Mouse (Mus musculus): ENCODE data around the gene Zfp683. TPM values are rescaled to one million over a fixed set of nuclear protein-coding genes. Genes with fewer than 3 reads are reported as not detected.

Zfp683 gene
- polyA plus RNA-seq, 1 experiment from 2014 or later = not detected

DNA sequence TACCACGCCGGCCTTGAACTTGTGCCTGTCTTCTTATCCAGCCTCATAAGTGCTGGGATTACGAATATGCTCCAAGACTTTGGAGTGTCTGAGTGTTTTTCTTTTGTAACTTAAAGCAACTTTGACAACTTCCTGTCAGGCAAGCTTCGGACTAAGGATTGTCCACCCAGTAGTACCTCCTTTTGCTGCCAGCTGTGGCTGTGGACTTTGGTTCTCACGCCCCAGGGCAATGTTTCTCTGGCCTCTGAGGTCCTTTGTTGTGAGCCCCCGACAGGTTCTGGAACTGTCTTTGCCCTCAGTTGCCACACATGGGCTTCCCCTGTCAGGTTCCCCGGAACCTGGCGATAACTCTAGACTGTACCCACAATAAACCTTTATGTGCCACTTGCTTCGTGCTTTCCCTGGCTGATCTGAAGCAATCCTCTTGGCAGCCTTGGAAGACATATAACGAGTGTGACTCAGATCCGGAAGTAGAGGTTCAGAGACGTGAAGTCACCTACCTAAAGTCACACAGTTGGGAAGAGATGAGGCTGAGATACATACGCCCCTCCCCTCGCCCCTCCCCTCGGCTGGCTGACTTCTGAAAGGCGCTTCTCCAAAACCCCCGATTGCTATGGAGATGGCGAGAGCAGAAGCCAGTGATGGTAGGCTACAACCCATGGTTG lies 7.7 kb downstream of the Zfp683 start:
- H3K36me3 ChIP-seq (ENCODE audit: control insufficient read depth, insufficient read depth, low read length) = no peaks in the 10 kb centered on the region
- no peaks in the 10 kb centered on the region; the same call in 1 of the 2 replicates for H3K27me3 ChIP-seq (ENCODE audit: control insufficient read depth, insufficient read depth, low read length)
- 61% methylated on average over 18 of the region's 18 CpGs for WGBS

DNA sequence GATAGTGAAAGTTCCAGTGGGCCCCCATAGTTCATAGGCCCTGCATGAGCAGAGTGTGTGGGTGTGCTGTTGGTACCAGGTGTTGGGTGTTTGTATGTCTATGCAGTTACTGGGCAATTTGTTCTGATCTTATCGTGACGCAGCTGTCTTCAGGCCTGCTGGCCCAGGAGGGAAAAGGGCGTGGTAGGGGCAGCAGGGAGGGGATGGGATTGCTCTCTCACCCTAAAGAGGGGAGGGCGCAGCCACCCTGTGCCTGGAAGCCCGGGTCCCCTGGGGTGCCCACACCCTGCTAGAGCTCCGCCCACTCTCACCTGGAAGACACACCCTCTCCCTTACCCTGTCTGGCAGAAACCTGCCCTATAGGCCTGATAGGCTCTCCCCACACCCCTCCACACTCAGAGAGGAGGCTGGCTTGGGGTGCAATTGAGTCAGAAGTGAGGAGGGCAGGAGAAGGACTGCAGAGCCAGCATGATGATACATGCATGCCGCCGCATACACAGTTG lies 8.4 kb downstream of the Zfp683 start:
- Histone ChIP-seq H3K9me3 (ENCODE audit: control insufficient read depth, low read length) (no peaks in the 10 kb centered on the region), H3K27ac (replicated peaks; ENCODE audit: low read depth, low read length) (no peak overlapping the region), H3K4me1 (ENCODE audit: control insufficient read depth, insufficient read depth, low read length) (no peaks in the 10 kb centered on the region), H3K36me3 (ENCODE audit: control insufficient read depth, insufficient read depth, low read length) (no peaks in the 10 kb centered on the region), H3K4me3 (replicated peaks; ENCODE audit: low read depth, low read length) (no peak overlapping the region), H3K27me3 (ENCODE audit: control insufficient read depth, insufficient read depth, low read length) (no peaks in the 10 kb centered on the region; the same call in 1 of the 2 replicates), H3K9ac (replicated peaks; ENCODE audit: low read length) (no peak overlapping the region), H3K4me2 (ENCODE audit: low read length) (no peak overlapping the region)
- WGBS = 67% methylated on average over 8 of the region's 8 CpGs
- DNase-seq = no peak
- ATAC-seq (ENCODE audit: low FRiP score, low TSS enrichment) = no peak

More for the DNA sequence above, 7.7 kb downstream of the Zfp683 start:
- Histone ChIP-seq H3K4me2 (ENCODE audit: low read length) (no peak overlapping the region), H3K27ac (replicated peaks; ENCODE audit: low read depth, low read length) (no peak overlapping the region), H3K4me3 (replicated peaks; ENCODE audit: low read depth, low read length) (no peak overlapping the region), H3K9me3 (ENCODE audit: control insufficient read depth, low read length) (no peaks in the 10 kb centered on the region), H3K4me1 (ENCODE audit: control insufficient read depth, insufficient read depth, low read length) (no peaks in the 10 kb centered on the region), H3K9ac (replicated peaks; ENCODE audit: low read length) (no peak overlapping the region)
- no peak for DNase-seq
- no peak for ATAC-seq (ENCODE audit: low FRiP score, low TSS enrichment)

DNA sequence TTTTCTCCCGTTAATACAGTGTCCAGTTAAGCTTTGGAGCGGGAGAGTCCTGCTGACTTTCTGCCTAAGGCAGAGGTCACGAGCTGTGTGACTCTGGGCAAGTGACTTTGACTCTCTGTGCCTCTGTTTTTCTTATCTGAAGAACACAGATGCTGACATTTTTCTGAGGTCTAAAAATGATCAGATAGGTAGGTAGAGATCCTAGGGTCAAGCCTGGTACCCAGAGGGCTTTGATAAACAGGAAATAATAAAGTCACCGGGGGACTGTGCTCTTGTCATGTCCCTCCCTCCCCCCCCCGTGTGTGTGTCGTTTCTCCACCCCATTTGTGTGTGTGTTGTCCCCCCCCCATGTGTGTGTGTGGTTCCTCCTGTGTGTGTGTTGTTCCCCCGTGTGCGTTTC lies 8.9 kb downstream of the Zfp683 start:
- ATAC-seq (ENCODE audit: low FRiP score, low TSS enrichment) = no peak
- Histone ChIP-seq H3K9me3 (ENCODE audit: control insufficient read depth, low read length) (no peaks in the 10 kb centered on the region), H3K9ac (replicated peaks; ENCODE audit: low read length) (no peak overlapping the region), H3K27ac (replicated peaks; ENCODE audit: low read depth, low read length) (no peak overlapping the region), H3K27me3 (ENCODE audit: control insufficient read depth, insufficient read depth, low read length) (no peaks in the 10 kb centered on the region; the same call in 1 of the 2 replicates), H3K36me3 (ENCODE audit: control insufficient read depth, insufficient read depth, low read length) (no peaks in the 10 kb centered on the region), H3K4me3 (replicated peaks; ENCODE audit: low read depth, low read length) (no peak overlapping the region), H3K4me2 (ENCODE audit: low read length) (no peak overlapping the region), H3K4me1 (ENCODE audit: control insufficient read depth, insufficient read depth, low read length) (no peaks in the 10 kb centered on the region)
- DNase-seq = no peak
- WGBS = 73% methylated on average over 8 of the region's 8 CpGs

GRCm38 (mm10) chr4:134065431-134066004 lies 11.9 kb downstream of the Zfp683 start:
- H3K4me1 ChIP-seq (ENCODE audit: control insufficient read depth, insufficient read depth, low read length) = no peaks in the 10 kb centered on the region
- ATAC-seq (ENCODE audit: low FRiP score, low TSS enrichment) (no peak), DNase-seq (no peak)
- no peaks in the 10 kb centered on the region for H3K9me3 ChIP-seq (ENCODE audit: control insufficient read depth, low read length)
- no peak overlapping the region for H3K9ac ChIP-seq (replicated peaks; ENCODE audit: low read length)
- H3K27ac ChIP-seq (replicated peaks; ENCODE audit: low read depth, low read length) = no peak overlapping the region
- H3K4me2 ChIP-seq (ENCODE audit: low read length) = no peak overlapping the region
- 21% methylated on average over 23 of the region's 23 CpGs for WGBS
- no peaks in the 10 kb centered on the region for H3K36me3 ChIP-seq (ENCODE audit: control insufficient read depth, insufficient read depth, low read length)
- no peak overlapping the region for H3K4me3 ChIP-seq (replicated peaks; ENCODE audit: low read depth, low read length)
- H3K27me3 ChIP-seq (ENCODE audit: control insufficient read depth, insufficient read depth, low read length) = no peaks in the 10 kb centered on the region; the same call in 1 of the 2 replicates

DNA sequence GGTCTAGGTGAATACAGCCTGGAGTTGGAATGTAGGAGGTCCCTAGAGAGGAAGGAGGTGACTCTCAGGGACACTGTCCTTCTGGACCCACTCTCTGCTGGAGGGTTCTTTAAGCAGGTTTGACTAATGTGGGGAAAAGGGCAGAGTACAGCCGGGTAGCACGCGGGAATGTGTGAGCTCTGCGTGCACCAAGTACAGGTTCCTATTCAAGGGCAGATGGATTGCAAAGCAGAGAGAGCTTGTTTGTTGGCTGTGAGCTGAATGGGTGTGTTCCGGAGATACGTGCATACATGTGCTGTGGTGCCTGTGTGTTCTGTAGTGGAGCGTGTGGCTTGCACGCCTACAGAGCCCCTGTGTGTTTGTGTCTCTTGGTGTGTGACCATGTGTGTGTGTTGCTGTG lies 13.7 kb downstream of the Zfp683 start:
- Histone ChIP-seq H3K4me1 (ENCODE audit: control insufficient read depth, insufficient read depth, low read length) (no peaks in the 10 kb centered on the region), H3K9ac (replicated peaks; ENCODE audit: low read length) (no peak overlapping the region), H3K36me3 (ENCODE audit: control insufficient read depth, insufficient read depth, low read length) (no peaks in the 10 kb centered on the region), H3K4me3 (replicated peaks; ENCODE audit: low read depth, low read length) (no peak overlapping the region), H3K27ac (replicated peaks; ENCODE audit: low read depth, low read length) (no peak overlapping the region), H3K9me3 (ENCODE audit: control insufficient read depth, low read length) (no peaks in the 10 kb centered on the region), H3K4me2 (ENCODE audit: low read length) (no peak overlapping the region), H3K27me3 (ENCODE audit: control insufficient read depth, insufficient read depth, low read length) (no peaks in the 10 kb centered on the region; the same call in 1 of the 2 replicates)
- DNase-seq = no peak
- WGBS = 91% methylated on average over 8 of the region's 8 CpGs
- no peak for ATAC-seq (ENCODE audit: low FRiP score, low TSS enrichment)

- Histone ChIP-seq H3K27me3 (ENCODE audit: control insufficient read depth, insufficient read depth, low read length) (no peaks in the 10 kb centered on the region; the same call in 1 of the 2 replicates), H3K4me1 (ENCODE audit: control insufficient read depth, insufficient read depth, low read length) (no peaks in the 10 kb centered on the region), H3K4me3 (replicated peaks; ENCODE audit: low read depth, low read length) (no peak overlapping the region), H3K9me3 (ENCODE audit: control insufficient read depth, low read length) (no peaks in the 10 kb centered on the region), H3K36me3 (ENCODE audit: control insufficient read depth, insufficient read depth, low read length) (no peaks in the 10 kb centered on the region), H3K9ac (replicated peaks; ENCODE audit: low read length) (no peak overlapping the region), H3K4me2 (ENCODE audit: low read length) (no peak overlapping the region), H3K27ac (replicated peaks; ENCODE audit: low read depth, low read length) (no peak overlapping the region)
- no peak for ATAC-seq (ENCODE audit: low FRiP score, low TSS enrichment)
- DNase-seq = no peak
- 81% methylated on average over 7 of the region's 7 CpGs for WGBS
Measured at GRCm38 (mm10) chr4:134067833-134068544, 14.4 kb downstream of the Zfp683 start.

DNA sequence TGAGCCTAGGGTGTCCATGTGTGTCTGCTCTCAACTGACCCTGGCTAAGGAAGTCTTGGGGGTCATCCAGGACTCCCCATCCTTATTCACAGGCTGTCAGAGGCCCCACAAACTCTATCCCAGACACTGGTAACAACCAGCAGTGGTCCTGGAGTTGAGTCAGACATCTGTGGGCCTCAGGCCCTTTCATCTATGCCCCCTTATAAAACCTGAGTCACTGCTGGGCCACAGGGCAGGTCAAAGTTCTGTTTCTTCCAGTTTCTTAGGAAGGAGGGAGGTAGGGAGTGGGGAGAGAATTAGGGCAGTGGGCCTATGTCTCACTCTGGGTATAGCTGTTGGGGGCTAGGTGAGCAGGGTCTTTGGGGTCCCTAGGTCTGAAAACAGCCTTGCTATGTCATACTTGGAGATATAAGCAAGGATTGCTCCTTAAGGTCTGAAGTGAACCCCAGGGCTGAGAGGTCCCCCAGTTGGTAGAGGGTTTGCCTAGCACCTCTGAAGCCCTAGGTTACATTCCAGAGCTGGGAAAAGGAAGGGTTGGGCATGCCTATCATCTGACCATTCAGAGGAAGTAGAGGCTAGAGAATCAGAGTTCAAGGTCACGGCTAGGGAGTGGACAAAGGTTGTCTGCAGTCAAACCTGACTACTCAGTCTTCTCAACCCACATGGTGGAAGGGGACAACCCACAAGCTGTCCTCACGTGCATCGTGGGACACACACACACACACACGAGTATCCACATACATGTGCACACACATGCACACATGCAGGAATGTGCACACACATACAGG lies 15.3 kb downstream of the Zfp683 start:
- WGBS = 95% methylated on average over 4 of the region's 4 CpGs
- no peak overlapping the region for H3K4me3 ChIP-seq (replicated peaks; ENCODE audit: low read depth, low read length)

DNA sequence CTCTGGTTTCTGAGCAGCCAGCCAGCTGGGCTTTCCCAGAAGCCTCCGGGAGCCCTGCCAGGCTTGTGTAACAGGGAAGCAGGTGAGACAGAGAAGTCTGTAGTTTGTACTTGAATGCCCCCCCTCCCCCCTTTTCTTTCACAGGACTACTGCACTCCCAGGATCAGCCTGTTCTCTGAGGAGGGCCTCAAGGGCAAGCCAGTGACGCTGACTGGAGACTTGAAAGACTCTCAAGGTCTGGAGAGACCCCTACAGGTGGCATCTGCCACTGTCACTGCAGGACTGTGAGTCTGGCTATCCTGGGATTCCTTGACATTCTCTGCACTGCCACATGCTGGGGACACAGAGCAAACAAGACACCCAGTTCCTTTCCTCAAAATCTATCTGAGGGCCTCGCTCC lies 25.1 kb downstream of the Zfp683 start:
- DNase-seq = peak; percentile 79
- ATAC-seq (ENCODE audit: low FRiP score, low TSS enrichment) = no peak

More for the DNA sequence above, 15.3 kb downstream of the Zfp683 start:
- ATAC-seq (ENCODE audit: low FRiP score, low TSS enrichment) (no peak), DNase-seq (no peak)
- Histone ChIP-seq H3K4me1 (ENCODE audit: control insufficient read depth, insufficient read depth, low read length) (no peaks in the 10 kb centered on the region), H3K27ac (replicated peaks; ENCODE audit: low read depth, low read length) (no peak overlapping the region), H3K9ac (replicated peaks; ENCODE audit: low read length) (no peak overlapping the region), H3K36me3 (ENCODE audit: control insufficient read depth, insufficient read depth, low read length) (no peaks in the 10 kb centered on the region), H3K4me2 (ENCODE audit: low read length) (no peak overlapping the region), H3K27me3 (ENCODE audit: control insufficient read depth, insufficient read depth, low read length) (no peaks in the 10 kb centered on the region; the same call in 1 of the 2 replicates), H3K9me3 (ENCODE audit: control insufficient read depth, low read length) (no peaks in the 10 kb centered on the region)

More for the DNA sequence above, 25.1 kb downstream of the Zfp683 start:
- H3K27ac ChIP-seq (replicated peaks; ENCODE audit: low read depth, low read length) = no peak overlapping the region
- H3K9ac ChIP-seq (replicated peaks; ENCODE audit: low read length) = no peak overlapping the region
- peaks cover 23% of the 10 kb centered on the region for H3K27me3 ChIP-seq (ENCODE audit: control insufficient read depth, insufficient read depth, low read length)
- 28% methylated on average over 3 of the region's 3 CpGs for WGBS
- peaks cover 8% of the 10 kb centered on the region; the same call in 1 of the 2 replicates for H3K4me1 ChIP-seq (ENCODE audit: control insufficient read depth, insufficient read depth, low read length)
- H3K4me2 ChIP-seq (ENCODE audit: low read length) = no peak overlapping the region
- H3K36me3 ChIP-seq (ENCODE audit: control insufficient read depth, insufficient read depth, low read length) = no peaks in the 10 kb centered on the region
- no peaks in the 10 kb centered on the region for H3K9me3 ChIP-seq (ENCODE audit: control insufficient read depth, low read length)
- H3K4me3 ChIP-seq (replicated peaks; ENCODE audit: low read depth, low read length) = no peak overlapping the region

All from midbrain, embryonic 14.5 days (tissue).